Mouse (Mus musculus): ENCODE results near the gene Dhrs2. TPM values are rescaled to one million over a fixed set of nuclear protein-coding genes. Genes with fewer than 3 reads are reported as not detected.

Gene Dhrs2
- polyA plus RNA-seq, 1 experiment from 2014 or later = 0.35 TPM

DNA sequence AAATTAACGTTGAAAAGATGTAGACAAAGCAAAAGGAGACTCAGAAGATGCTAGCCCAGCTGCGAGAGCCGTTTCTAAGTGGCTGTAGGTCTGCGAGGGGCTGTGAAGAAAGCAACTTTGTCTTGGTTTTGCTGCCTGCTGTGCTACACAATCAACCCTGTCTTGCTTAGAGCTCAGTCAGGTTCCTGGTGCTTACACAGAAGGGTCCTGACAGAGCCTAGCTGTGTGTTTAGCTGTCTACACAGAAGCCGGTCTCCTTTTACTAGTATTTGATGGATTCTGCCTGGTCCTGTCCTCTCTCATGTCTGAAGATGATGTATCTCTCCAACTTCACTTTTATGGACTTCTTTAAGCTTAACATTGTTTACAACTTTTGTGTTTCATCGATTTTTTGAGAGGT, 33.6 kb downstream of the Dhrs2 start:
- Histone ChIP-seq H3K27ac (no peak overlapping the region), H3K36me3 (no peaks in the 10 kb centered on the region), H3K4me3 (replicated peaks) (no peak overlapping the region), H3K27me3 (no peaks in the 10 kb centered on the region), H3K9ac (replicated peaks) (no peak overlapping the region), H3K9me3 (no peaks in the 10 kb centered on the region), H3K4me2 (replicated peaks) (no peak overlapping the region), H3K4me1 (replicated peaks) (no peaks in the 10 kb centered on the region)
- no peak for ATAC-seq
- 40% methylated on average over 6 of the region's 6 CpGs for WGBS

DNA sequence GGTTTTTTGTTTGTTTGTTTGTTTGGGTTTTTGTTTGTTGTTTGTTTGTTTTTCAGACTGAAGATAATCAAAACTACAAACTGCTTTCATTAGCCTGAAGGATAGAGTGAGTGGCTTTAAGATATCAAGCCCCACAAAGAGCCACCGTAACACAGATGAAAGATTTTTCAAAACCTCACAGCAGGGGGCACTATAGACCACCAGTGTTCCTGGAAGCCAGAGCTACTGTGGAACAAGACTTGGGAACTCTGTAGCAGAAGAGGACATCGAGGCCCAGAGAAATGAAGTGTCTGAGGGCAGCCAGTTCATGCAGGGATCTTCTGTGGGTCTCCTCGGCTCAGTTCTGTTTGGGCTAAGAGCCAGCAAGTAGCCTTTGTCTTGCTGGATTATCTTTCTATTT, 49.4 kb downstream of the Dhrs2 start:
- Histone ChIP-seq H3K27ac (no peak overlapping the region), H3K27me3 (no peaks in the 10 kb centered on the region), H3K4me3 (replicated peaks) (no peak overlapping the region), H3K4me2 (replicated peaks) (no peak overlapping the region), H3K4me1 (replicated peaks) (no peaks in the 10 kb centered on the region), H3K9ac (replicated peaks) (no peak overlapping the region), H3K9me3 (no peaks in the 10 kb centered on the region), H3K36me3 (no peaks in the 10 kb centered on the region)
- no peak for ATAC-seq
- 67% methylated on average over 3 of the region's 3 CpGs for WGBS

DNA sequence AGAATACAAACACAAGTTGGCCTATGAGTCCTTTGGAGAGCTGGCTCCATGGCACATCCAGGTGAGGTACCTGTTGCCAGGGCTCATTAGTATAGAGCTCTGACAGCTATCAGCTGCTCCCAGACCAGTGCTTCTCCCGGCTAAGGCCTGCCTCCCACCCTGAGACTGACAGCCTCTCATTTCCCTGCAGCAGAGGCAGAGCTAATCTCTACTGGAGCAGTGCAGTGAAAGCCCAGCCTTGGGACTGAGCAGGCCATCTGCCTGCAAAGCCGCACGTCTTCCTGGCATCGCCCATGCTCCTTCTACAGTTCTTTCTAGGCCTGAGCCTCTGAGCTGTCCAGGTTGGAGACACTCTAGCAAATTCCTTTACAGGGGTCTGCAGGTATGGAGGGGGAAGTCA, 51.2 kb downstream of the Dhrs2 start:
- no peak for ATAC-seq
- WGBS = 77% methylated on average over 4 of the region's 4 CpGs
- Histone ChIP-seq H3K27ac (no peak overlapping the region), H3K9ac (replicated peaks) (no peak overlapping the region), H3K4me1 (replicated peaks) (no peaks in the 10 kb centered on the region), H3K27me3 (no peaks in the 10 kb centered on the region), H3K4me2 (replicated peaks) (no peak overlapping the region), H3K36me3 (no peaks in the 10 kb centered on the region), H3K4me3 (replicated peaks) (no peak overlapping the region), H3K9me3 (no peaks in the 10 kb centered on the region)

DNA sequence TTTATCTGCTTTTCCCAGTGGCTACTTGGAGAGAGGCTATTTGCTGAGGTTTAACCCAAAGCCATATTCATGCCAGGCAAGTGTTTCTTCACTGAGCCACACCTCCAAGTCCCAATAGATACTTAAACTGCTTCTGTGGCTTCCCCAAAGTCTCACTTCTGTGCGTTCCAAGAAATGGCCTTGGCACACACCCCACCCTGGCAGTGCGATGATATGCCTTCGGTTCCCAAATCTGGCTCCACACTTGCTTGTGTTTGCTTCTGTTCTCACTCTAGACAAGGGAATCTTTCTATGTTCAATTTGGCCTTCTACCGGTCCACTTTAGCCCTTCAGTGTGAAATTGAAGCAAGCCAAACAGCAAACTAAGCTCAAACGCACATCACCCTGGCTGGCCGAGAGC, 53.0 kb downstream of the Dhrs2 start:
- Histone ChIP-seq H3K9me3 (no peaks in the 10 kb centered on the region), H3K4me3 (replicated peaks) (no peak overlapping the region), H3K36me3 (no peaks in the 10 kb centered on the region), H3K27ac (no peak overlapping the region), H3K4me1 (replicated peaks) (no peaks in the 10 kb centered on the region), H3K9ac (replicated peaks) (no peak overlapping the region), H3K4me2 (replicated peaks) (no peak overlapping the region), H3K27me3 (no peaks in the 10 kb centered on the region)
- ATAC-seq = no peak
- 93% methylated on average over 6 of the region's 6 CpGs for WGBS

DNA sequence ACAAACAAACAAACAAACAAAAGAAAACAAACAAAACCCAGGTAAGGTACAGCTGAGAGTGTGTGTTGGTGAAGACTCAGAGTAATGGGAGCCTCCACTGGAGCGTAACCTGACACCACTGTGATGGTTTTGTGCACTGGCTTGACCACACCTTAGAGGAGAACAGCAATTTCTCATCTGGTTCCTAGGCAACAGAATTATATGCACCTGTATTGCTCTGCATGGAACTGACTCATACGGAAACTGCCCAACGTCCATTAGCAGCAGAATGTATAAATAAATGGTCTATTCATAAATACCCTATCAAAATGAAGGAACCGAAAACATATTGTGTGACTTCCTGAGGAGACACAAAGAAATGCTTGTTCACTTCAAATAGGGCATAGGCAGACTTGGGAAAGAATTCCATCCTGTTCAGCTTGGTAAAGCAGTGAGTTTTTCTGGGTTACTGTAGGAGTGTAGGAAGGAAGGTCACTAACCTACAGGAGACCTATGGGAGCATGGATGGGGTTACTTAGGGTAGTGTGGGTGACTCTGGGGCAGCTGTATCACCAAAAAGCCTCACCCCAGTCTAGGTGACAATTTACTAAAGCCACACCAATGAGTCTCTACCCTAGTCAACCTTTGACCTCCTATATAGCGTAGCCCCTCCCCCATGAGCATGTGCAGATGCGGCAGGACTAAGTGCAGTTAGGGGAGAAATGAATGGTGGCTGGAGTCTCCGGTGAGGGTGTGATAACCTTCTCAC, 57.7 kb downstream of the Dhrs2 start:
- H3K4me2 ChIP-seq (replicated peaks) = no peak overlapping the region
- H3K9me3 ChIP-seq = no peaks in the 10 kb centered on the region
- no peaks in the 10 kb centered on the region for H3K27me3 ChIP-seq
- no peaks in the 10 kb centered on the region for H3K36me3 ChIP-seq
- no peak overlapping the region for H3K9ac ChIP-seq (replicated peaks)
- no peak overlapping the region for H3K4me3 ChIP-seq (replicated peaks)
- H3K4me1 ChIP-seq (replicated peaks) = no peaks in the 10 kb centered on the region
- H3K27ac ChIP-seq = no peak overlapping the region
- no peak for ATAC-seq
- 90% methylated on average over 7 of the region's 7 CpGs for WGBS

Other genes starting within 250 kb of the Dhrs2 start
- gene Gm17428, start 245.1 kb upstream of the Dhrs2 start, polyA plus RNA-seq (2015; fragmentation: Nextera tagmentation; extraction: Ambion mirVana) = not detected in 2 replicates
- gene Myh7, start 227.4 kb upstream of the Dhrs2 start, polyA plus RNA-seq (2015; fragmentation: Nextera tagmentation; extraction: Ambion mirVana) = 4.6 and 5.3 TPM in 2 replicates
- 60.4 and 62.7 TPM in 2 replicates for gene Ngdn, start 206.6 kb upstream of the Dhrs2 start, polyA plus RNA-seq (2015; fragmentation: Nextera tagmentation; extraction: Ambion mirVana)
- 35.5 and 39.9 TPM in 2 replicates for gene Zfhx2, start 129.7 kb upstream of the Dhrs2 start, polyA plus RNA-seq (2015; fragmentation: Nextera tagmentation; extraction: Ambion mirVana)
- gene Thtpa, start 127.2 kb upstream of the Dhrs2 start, polyA plus RNA-seq (2015; fragmentation: Nextera tagmentation; extraction: Ambion mirVana) = 32.1 and 35.0 TPM in 2 replicates
- gene Ap1g2, start 115.4 kb upstream of the Dhrs2 start, polyA plus RNA-seq (2015; fragmentation: Nextera tagmentation; extraction: Ambion mirVana) = 7.9 and 8.2 TPM in 2 replicates
- 18.2 and 19.9 TPM in 2 replicates for gene Jph4, start 105.1 kb upstream of the Dhrs2 start, polyA plus RNA-seq (2015; fragmentation: Nextera tagmentation; extraction: Ambion mirVana)

Data from midbrain, embryonic 13.5 days (tissue).